Mouse (Mus musculus) thymus, adult 18-20 months (tissue): Measurements from ENCODE around the gene Atp8a1.

Experiments used
- DNase-seq, 2 experiments: peaks; one replicate each; pipeline ENCODE4 v3.0.0; 2022; ENCODE audit warnings: mixed read lengths in 2 of 2

Atp8a1 gene

GRCm38 (mm10) chr5:67847253-67848165 is at the start of gene Atp8a1:
Atp8a1 (minus strand) TSS chr5:67847434.
- DNase-seq: peak; percentile 96 to 97

- DNase-seq: no peak
Observed at GRCm38 (mm10) chr5:67884422-67885210, 37.4 kb upstream of the Atp8a1 start.

GRCm38 (mm10) chr5:67883564-67884171 is 36.4 kb upstream of the Atp8a1 start:
- DNase-seq: no peak

GRCm38 (mm10) chr5:67871414-67871813 is 24.2 kb upstream of the Atp8a1 start:
- DNase-seq: no peak

- DNase-seq: no peak
Observed at GRCm38 (mm10) chr5:67866221-67866620, 19.0 kb upstream of the Atp8a1 start.

- no peak for DNase-seq
Observed at GRCm38 (mm10) chr5:67865670-67866069, 18.4 kb upstream of the Atp8a1 start.

- DNase-seq: no peak
Observed at GRCm38 (mm10) chr5:67864508-67865060, 17.4 kb upstream of the Atp8a1 start.

GRCm38 (mm10) chr5:67863950-67864391 is 16.7 kb upstream of the Atp8a1 start:
- DNase-seq: no peak

GRCm38 (mm10) chr5:67854963-67855606 is 7.9 kb upstream of the Atp8a1 start:
- no peak for DNase-seq

GRCm38 (mm10) chr5:67852860-67853259 is 5.6 kb upstream of the Atp8a1 start:
- no peak for DNase-seq

- no peak for DNase-seq
Observed at GRCm38 (mm10) chr5:67849411-67849810, 2.2 kb upstream of the Atp8a1 start.

GRCm38 (mm10) chr5:67848511-67849014 is 1.3 kb upstream of the Atp8a1 start:
- DNase-seq: no peak

- peak; percentile 48 to 61 for DNase-seq
Observed at GRCm38 (mm10) chr5:67846361-67847224, 641 bp downstream of the Atp8a1 start.

- no peak for DNase-seq
Observed at GRCm38 (mm10) chr5:67845190-67845691, 2.0 kb downstream of the Atp8a1 start.

- no peak for DNase-seq
Observed at GRCm38 (mm10) chr5:67844070-67844469, 3.2 kb downstream of the Atp8a1 start.

GRCm38 (mm10) chr5:67842306-67842705 is 4.9 kb downstream of the Atp8a1 start:
- no peak for DNase-seq

- DNase-seq: no peak
Observed at GRCm38 (mm10) chr5:67833841-67834240, 13.4 kb downstream of the Atp8a1 start.

- DNase-seq: no peak
Observed at GRCm38 (mm10) chr5:67831293-67832147, 15.7 kb downstream of the Atp8a1 start.

GRCm38 (mm10) chr5:67828356-67828755 is 18.9 kb downstream of the Atp8a1 start:
- DNase-seq: no peak

GRCm38 (mm10) chr5:67826935-67827334 is 20.3 kb downstream of the Atp8a1 start:
- DNase-seq: no peak
